Mouse (Mus musculus): ENCODE results near the gene Uqcrh. TPM values are rescaled to one million over a fixed set of nuclear protein-coding genes. Genes with fewer than 3 reads are reported as not detected.
A peak's percentile ranks its signal among the peaks of the same experiment; 100 is the strongest.

Uqcrh gene
- polyA plus RNA-seq, 1 experiment from 2014 or later, result 366 TPM

DNA sequence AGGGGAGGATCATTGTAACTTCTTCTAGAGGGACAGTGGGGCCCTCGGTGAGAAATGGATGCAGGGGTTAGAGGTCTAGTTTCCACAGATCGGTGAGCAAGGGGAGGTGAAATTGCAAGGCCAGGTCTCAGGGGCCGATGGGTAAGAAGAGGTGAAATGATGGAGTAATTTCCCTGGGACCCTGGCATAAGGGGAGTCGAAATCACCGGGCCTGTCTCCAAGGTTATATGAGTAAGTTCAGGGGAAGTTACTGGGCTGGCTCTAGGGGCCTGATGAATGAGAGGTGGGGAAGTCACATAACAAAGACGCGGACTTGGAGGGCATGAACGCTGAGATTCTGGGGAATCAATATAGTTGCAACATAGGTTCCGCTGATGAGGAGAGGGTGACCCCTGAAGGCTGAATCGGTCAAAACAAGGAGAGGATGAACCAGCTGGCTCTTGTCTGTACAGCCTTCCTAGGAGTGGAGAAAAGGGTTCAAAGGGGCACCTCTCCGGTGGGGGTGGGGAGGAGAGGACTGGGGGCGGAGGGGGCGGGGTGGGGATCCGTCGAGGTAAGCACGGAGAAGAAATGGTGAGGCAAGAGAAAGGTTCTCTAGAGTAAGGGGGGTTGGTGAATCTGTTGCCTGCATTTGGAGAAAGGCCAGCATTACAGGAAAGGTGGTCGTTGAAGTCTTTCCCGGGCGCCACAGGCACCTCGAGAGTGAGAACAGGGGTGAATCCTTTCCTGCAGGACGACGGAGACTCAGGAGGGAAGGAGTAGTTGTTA, 22.2 kb downstream of the Uqcrh start:
- WGBS (ENCODE audit: insufficient replicate concordance), result 10% methylated on average over 22 of the region's 22 CpGs

DNA sequence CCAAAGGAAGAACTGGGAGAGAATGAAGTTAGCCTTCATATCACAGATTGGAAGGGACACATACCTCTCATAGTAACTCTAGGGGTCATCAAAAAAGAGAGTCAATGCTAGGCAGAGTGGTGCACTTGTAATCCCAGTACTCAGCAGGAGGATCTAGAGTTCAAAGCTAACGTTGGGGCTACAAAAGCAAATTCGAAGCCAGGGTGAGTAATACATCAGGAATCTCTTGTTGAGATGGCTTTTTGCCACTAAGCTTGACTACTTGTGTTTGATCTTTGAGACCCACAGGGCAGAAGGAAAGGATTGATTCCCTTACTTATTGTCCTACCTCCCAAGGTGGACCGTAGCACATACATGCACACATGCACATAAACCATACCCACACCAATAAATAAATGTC, 25.7 kb downstream of the Uqcrh start:
- ATAC-seq (ENCODE audit: low read depth) (no peak), DNase-seq (no peak)
- Histone ChIP-seq H3K9me3 (replicated peaks) (no peaks in the 10 kb centered on the region), H3K9ac (no peak overlapping the region), H3K4me3 (replicated peaks) (no peak overlapping the region), H3K4me1 (replicated peaks) (peaks cover 30% of the 10 kb centered on the region), H3K36me3 (peaks cover 8% of the 10 kb centered on the region; the same call in 1 of the 2 replicates), H3K27me3 (no peaks in the 10 kb centered on the region), H3K27ac (no peak overlapping the region), H3K4me2 (no peak overlapping the region)
- 78% methylated on average over 3 of the region's 3 CpGs for WGBS (ENCODE audit: insufficient replicate concordance)

More for the DNA sequence above, 22.2 kb downstream of the Uqcrh start:
- ATAC-seq (ENCODE audit: low read depth) (peak; percentile 19; the same call in 1 of the 2 replicates), DNase-seq (peak; percentile 22)
- no peaks in the 10 kb centered on the region for H3K27me3 ChIP-seq
- H3K27ac ChIP-seq, result peak overlapping the region; percentile 96
- no peaks in the 10 kb centered on the region for H3K9me3 ChIP-seq (replicated peaks)
- peak overlapping the region; percentile 93 for H3K4me2 ChIP-seq
- peak overlapping the region; percentile 73 for H3K4me3 ChIP-seq (replicated peaks)
- H3K36me3 ChIP-seq, result 0 out of 2 replicates have a peak, but pooled peaks cover 5% of the 10 kb centered on the region
- H3K9ac ChIP-seq, result peak overlapping the region; percentile 74
- H3K4me1 ChIP-seq (replicated peaks), result peaks cover 34% of the 10 kb centered on the region

DNA sequence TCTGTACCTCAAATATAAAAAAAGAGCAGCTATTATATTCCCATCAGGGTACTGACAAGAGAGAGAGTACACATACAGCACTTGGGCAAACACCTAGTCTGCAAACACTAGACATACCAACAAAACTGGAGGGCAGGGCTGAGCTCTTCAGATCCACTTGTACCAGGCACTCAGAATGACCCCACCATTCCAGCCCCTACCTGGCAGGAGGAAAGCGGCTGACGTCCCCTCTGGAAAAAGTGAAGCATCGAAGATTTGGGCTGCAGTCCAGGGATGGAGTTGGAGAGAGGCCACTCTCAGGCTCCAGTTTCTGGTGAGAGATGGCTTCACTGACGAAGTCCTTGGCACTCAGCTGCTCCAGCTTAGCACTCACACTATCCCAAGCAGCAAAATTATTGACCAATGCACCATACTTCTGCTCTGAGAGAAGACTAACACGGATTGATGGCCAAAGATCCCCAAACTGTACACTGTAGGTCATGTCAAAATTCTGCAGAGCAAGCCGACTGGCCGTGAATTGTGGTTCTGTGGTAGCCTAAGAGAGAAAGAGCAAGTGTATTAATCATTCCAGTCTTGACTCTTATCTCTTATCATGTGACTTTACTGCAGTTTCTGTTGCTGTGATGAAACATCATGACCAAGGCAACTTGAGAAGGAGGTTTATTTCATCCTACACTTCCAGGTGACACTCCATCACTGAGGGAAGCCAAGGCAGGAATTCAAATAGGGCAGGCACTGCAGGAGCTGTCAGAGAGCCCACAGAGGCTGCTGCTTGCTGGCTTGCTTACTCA, 26.5 kb downstream of the Uqcrh start:
- no peak overlapping the region for H3K4me3 ChIP-seq (replicated peaks)
- H3K27me3 ChIP-seq, result no peaks in the 10 kb centered on the region
- peaks cover 25% of the 10 kb centered on the region for H3K4me1 ChIP-seq (replicated peaks)
- ATAC-seq (ENCODE audit: low read depth) (no peak), DNase-seq (no peak)
- no peak overlapping the region for H3K27ac ChIP-seq
- no peaks in the 10 kb centered on the region for H3K9me3 ChIP-seq (replicated peaks)
- whole genome bisulfite sequencing (ENCODE audit: insufficient replicate concordance), result 71% methylated on average over 7 of the region's 7 CpGs
- H3K36me3 ChIP-seq, result peaks cover 8% of the 10 kb centered on the region; the same call in 1 of the 2 replicates
- no peak overlapping the region for H3K9ac ChIP-seq
- no peak overlapping the region for H3K4me2 ChIP-seq

DNA sequence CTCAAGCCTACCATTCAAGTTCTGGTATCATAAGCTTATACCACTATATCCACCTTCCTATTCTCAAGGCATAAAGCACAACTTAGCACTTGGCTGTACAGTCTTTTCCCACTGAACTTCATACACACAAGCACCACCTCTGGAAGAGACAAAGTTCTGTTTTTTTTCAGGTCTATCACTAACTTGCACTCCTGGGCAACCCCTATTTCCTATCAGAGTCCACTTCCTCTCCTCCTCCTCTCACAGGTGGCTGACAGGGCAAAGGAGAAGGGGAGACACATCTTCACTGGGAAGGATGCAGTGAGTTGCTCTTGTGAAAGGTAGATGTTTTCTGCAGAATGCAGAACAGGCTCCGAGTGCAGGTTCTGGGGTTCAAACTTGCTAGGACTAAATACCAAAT, 27.2 kb downstream of the Uqcrh start:
- Histone ChIP-seq H3K27me3 (no peaks in the 10 kb centered on the region), H3K36me3 (peaks cover 14% of the 10 kb centered on the region), H3K4me2 (no peak overlapping the region), H3K4me1 (replicated peaks) (peaks cover 21% of the 10 kb centered on the region), H3K4me3 (replicated peaks) (no peak overlapping the region), H3K9ac (no peak overlapping the region), H3K9me3 (replicated peaks) (no peaks in the 10 kb centered on the region), H3K27ac (no peak overlapping the region)
- WGBS (ENCODE audit: insufficient replicate concordance), result 79% methylated on average over 1 of the region's 1 CpGs
- ATAC-seq (ENCODE audit: low read depth) (no peak), DNase-seq (no peak)

DNA sequence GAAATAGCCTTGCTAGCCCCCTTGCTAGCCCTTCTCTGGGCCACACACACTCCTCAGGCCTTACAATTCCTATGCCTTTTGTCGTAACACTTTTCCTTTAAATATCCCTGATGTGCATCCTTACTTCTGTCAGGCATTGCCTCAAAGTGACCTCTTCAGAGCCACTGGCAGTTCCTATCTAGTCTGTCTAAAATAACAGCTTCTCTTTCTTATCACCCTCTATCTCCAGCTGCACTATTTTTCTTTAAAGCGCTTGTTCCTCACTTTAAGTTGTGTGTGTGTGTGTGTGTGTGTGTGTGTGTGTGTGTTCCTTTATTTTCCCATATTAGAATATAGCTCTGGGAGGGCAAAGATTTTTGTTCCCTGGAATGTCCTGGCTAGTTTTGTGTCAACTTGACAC, 28.3 kb downstream of the Uqcrh start:
- H3K9ac ChIP-seq, result no peak overlapping the region
- no peak for ATAC-seq (ENCODE audit: low read depth)

DNA sequence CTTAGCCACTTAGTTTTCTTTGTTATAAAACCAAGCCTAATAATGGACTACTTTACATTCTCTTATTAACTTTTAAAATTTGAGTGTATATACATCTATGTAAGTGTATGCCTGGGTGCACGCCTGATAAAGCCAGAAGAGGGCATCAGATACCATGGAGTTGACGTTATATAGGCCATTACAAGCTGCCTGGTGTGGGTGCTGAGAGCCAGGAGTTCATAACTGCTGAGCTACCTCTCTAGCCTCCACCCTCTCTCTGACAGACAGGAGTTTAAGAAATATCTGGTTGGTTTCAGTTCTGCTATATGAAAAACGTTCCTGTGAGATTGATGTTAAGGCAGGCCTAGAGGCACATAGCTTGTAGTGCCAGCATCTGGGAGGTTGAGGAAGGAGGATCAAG, 32.7 kb downstream of the Uqcrh start:
- H3K9me3 ChIP-seq (replicated peaks), result no peaks in the 10 kb centered on the region
- no peak overlapping the region for H3K9ac ChIP-seq
- no peak overlapping the region for H3K4me2 ChIP-seq
- no peaks in the 10 kb centered on the region for H3K27me3 ChIP-seq
- H3K4me3 ChIP-seq (replicated peaks), result no peak overlapping the region
- no peak for ATAC-seq (ENCODE audit: low read depth)
- no peak overlapping the region for H3K27ac ChIP-seq
- no peak for DNase-seq
- H3K36me3 ChIP-seq, result peaks cover 17% of the 10 kb centered on the region
- peaks cover 6% of the 10 kb centered on the region; the same call in 1 of the 2 replicates for H3K4me1 ChIP-seq (replicated peaks)
- WGBS (ENCODE audit: insufficient replicate concordance), result 58% methylated on average over 3 of the region's 3 CpGs

More for the DNA sequence above, 28.3 kb downstream of the Uqcrh start:
- Histone ChIP-seq H3K27me3 (no peaks in the 10 kb centered on the region), H3K4me1 (replicated peaks) (peaks cover 10% of the 10 kb centered on the region; the same call in 1 of the 2 replicates), H3K4me2 (no peak overlapping the region), H3K36me3 (peaks cover 19% of the 10 kb centered on the region), H3K27ac (no peak overlapping the region), H3K9me3 (replicated peaks) (no peaks in the 10 kb centered on the region), H3K4me3 (replicated peaks) (no peak overlapping the region)
- WGBS (ENCODE audit: insufficient replicate concordance), result 81% methylated on average over 2 of the region's 2 CpGs
- no peak for DNase-seq

DNA sequence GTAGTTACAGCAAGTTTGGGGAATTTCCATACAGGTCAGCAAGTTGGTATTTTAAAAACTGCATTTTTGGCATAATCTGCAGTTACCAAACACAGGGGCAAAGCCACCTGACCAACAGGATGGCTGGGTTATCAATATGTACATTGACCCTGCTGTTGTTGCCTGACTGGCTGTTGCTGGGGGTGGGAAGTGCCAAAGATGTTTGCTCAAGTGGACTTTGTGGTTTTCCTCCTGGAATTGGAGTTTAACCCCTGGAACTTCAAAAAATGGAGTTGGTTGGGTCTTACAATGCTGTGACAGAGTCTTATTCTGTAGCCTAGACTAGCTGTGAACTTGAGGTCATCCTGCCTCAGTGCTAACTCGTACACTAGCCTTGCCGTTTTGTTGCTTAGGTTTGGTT, 34.4 kb downstream of the Uqcrh start:
- WGBS (ENCODE audit: insufficient replicate concordance), result 76% methylated on average over 2 of the region's 2 CpGs
- Histone ChIP-seq H3K9ac (no peak overlapping the region), H3K4me3 (replicated peaks) (no peak overlapping the region), H3K4me2 (no peak overlapping the region), H3K27me3 (no peaks in the 10 kb centered on the region), H3K4me1 (replicated peaks) (peaks cover 6% of the 10 kb centered on the region; the same call in 1 of the 2 replicates), H3K9me3 (replicated peaks) (no peaks in the 10 kb centered on the region), H3K27ac (no peak overlapping the region), H3K36me3 (peaks cover 18% of the 10 kb centered on the region)
- DNase-seq (no peak), ATAC-seq (ENCODE audit: low read depth) (peak; percentile 39)

DNA sequence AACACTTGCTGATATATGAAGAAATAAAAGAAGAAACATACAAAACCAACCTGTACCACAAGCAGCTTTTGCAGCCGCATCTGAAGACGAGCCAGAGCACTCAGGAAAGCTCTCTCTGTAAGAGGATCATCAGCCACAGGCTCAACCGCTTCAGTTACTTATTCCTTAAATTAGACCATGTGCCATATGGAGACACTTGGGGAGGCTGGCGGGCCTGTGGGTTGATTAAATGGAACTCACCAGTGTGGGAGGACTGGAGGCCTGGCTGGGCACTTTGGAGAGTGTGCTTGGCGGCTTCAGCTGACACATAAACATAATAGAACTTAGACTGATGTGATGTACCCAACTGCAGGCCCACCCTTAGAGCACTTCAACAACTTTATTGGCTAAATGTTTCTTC, 41.5 kb downstream of the Uqcrh start:
- H3K36me3 ChIP-seq, result peaks cover 24% of the 10 kb centered on the region
- H3K9me3 ChIP-seq (replicated peaks), result no peaks in the 10 kb centered on the region
- H3K27ac ChIP-seq, result no peak overlapping the region
- DNase-seq, result no peak
- no peak overlapping the region for H3K4me2 ChIP-seq
- H3K27me3 ChIP-seq, result no peaks in the 10 kb centered on the region
- H3K4me3 ChIP-seq (replicated peaks), result no peak overlapping the region
- ATAC-seq (ENCODE audit: low read depth), result no peak
- WGBS (ENCODE audit: insufficient replicate concordance), result 77% methylated on average over 5 of the region's 5 CpGs
- no peak overlapping the region for H3K9ac ChIP-seq
- no peaks in the 10 kb centered on the region for H3K4me1 ChIP-seq (replicated peaks)

DNA sequence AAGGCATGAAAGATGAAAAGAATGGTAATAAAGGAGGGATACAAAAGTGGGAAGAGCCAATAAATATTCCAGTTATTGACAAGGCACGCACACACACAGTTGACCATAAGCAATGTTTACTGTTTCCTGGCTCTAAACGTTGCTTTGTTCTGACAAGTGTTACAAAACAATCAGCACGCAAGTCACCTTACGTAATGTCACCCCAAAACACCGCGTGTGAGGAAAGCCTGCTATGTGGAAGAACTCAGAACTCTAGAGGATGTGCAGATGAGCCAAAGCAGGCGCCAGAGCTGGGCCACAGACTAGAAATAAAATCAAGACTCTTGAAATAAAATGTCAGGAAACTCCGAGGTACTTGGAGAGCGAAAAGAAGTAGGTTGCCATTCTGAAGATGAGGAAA, 42.0 kb downstream of the Uqcrh start:
- no peaks in the 10 kb centered on the region for H3K9me3 ChIP-seq (replicated peaks)
- H3K27ac ChIP-seq, result no peak overlapping the region
- H3K36me3 ChIP-seq, result peaks cover 24% of the 10 kb centered on the region
- no peak for DNase-seq
- no peak overlapping the region for H3K9ac ChIP-seq
- no peak overlapping the region for H3K4me3 ChIP-seq (replicated peaks)
- 73% methylated on average over 9 of the region's 9 CpGs for WGBS (ENCODE audit: insufficient replicate concordance)
- H3K4me2 ChIP-seq, result no peak overlapping the region
- no peaks in the 10 kb centered on the region for H3K27me3 ChIP-seq
- H3K4me1 ChIP-seq (replicated peaks), result no peaks in the 10 kb centered on the region
- ATAC-seq (ENCODE audit: low read depth), result no peak

DNA sequence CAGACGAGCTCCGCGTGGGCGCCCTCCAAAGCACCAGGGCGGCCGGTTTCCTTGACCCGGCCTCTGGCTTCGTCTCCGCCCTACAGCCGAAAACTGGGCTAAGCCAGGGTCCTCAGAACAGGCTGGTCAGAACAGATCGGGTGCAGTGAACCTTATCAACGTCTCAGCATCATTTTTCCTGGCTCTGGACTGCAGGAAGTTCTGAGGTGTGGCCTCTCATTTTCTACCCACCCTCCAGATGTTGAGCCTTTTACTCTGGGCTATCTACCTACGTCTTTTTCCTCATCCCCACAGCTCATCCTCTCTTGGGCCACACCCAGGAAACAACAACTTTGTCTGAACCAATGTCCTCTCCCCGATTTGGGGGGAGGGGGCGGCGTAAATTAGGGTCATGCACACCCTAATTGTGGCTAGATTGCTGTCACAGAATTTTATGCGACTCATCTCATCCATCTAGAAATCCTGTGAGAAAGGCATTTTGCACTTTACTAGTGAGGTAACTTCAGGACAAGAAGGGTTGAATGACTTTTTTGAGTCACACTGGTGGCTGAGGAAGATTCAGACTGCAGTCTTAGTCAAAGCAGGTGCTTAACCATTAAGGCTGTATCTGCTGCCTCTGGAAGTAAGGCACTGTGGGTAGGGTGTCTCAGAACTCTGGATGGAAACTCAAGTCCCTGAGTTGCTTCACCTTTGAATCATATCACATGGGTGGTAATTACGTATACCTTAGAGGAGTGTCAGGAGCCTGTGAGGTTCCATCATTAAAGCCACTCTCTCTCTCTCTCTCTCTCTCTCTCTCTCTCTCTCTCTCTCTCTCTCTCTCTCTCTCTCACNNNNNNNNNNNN, 56.7 kb downstream of the Uqcrh start, which contains the start of gene Faah:
Faah (minus strand) TSS at position 25 of the 845 bp plus-strand sequence.
- WGBS (ENCODE audit: insufficient replicate concordance), result 7% methylated on average over 18 of the region's 18 CpGs
- Histone ChIP-seq H3K9ac (peak within 1 kb of the TSS; percentile 57), H3K4me3 (replicated peaks) (peak within 1 kb of the TSS; percentile 60), H3K27ac (no peak within 1 kb of the TSS), H3K4me2 (peak within 1 kb of the TSS; percentile 70), H3K4me1 (replicated peaks) (peaks cover 15% of the 10 kb centered on the region), H3K36me3 (no peaks in the 10 kb centered on the region), H3K27me3 (peaks cover 72% of the 10 kb centered on the region), H3K9me3 (replicated peaks) (no peaks in the 10 kb centered on the region)
- no peak; the same call in 1 of the 2 replicates for ATAC-seq (ENCODE audit: low read depth)
- DNase-seq, result no peak

Data from liver, embryonic 13.5 days (tissue).